Mouse (Mus musculus) cerebellum, adult 18-20 months (tissue): ENCODE data around the gene Dixdc1.

Source experiments
- DNase-seq, 2 experiments: peaks; one replicate each; pipeline ENCODE4 v3.0.0; 2021

Gene Dixdc1

DNA sequence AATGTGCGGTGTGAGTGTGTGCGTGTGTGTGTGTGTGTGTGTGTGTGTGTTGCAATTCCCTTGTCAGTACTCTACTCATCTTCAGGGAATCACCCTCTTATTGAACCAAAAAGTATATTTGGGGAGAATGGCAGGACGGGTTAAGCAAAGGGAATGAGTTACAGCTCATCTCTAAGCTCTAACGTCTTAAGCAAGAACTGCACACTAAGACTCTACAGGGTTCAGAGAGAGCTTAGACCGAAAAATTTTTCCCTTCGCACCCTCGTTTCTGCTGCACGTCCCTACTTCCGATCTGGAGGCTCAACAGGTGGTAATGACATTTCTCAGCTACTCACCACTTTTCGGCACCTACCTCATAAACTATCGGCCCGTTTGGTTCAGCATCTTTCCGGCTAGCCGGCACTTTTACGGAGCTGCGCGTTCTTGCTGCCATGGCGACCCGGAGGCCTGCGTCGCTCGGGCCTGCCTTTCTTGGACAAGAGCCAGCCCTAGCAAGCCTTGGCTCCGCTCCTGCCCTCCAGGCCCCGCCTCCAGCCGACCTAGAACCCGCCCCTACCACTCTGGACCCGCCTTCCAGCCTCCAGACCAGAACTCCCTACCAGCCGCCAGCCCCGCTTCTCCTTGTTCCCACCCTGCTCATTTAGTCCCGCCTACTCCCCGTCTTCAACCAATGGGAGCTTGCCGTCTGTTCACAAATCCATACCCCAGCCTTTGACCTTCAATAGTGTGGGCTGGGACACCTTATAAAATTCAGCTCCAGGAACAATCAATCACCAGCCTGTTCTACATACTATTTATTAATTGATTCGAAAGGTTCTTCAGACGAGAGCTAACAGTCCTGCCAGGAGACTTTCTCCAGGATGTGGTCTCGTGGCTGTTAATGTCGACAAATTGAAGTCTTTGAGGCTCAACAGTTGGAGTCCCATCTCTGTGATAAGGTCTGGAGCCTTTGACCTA lies at the start of gene Dixdc1:
TSS of gene Dixdc1 (minus strand) at position 604 of the 957 bp plus-strand sequence.
- DNase-seq: peak; percentile 82 to 84

DNA sequence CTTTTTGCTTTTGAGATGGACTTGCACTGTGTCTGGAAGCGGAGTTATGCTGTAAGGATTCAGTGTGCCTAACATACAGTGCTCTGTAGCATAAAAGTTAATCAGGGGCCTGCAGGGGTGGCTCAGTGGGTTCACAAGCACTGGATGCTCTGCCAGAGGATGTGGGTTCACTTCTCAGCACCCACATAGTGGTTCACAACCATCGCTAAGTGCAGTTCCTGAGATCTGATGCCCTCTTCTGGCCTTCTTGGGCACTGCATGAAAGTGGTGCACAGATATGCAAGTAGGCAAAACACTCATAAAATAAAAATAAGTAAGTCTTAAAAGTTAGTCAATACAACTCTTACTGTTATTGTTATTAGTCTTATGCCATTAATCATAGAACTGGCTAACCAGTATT lies 42.8 kb upstream of the Dixdc1 start:
- DNase-seq: peak in 1 of 2 experiments; percentile 24

DNA sequence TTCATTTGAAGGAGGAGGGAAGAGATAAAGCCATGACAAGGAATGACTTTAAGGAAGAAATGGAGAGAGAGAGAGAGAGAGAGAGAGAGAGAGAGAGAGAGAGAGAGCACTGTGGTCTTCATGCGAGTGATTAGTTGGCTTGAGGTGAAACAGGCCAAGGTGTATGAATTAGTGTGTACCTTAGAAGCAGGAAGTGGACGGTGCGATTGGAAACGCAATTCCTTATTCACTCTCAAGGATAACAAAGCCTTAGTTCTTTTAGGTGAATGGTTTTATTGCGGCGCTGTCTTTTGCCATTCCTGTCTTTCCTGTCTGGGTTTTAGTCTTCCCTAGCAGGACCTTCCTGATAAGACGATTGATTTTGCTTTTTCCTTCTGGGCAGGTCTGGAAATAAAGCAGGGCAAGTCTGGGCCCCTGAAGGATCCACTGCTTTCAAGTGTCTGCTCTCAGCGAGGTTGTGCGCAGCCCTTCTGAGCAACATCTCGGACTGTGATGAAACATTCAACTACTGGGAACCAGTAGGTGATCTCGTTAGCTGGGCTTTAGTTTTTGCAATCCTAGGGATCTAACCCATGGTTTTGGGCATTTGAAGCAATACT lies 36.9 kb upstream of the Dixdc1 start:
- DNase-seq: no peak

DNA sequence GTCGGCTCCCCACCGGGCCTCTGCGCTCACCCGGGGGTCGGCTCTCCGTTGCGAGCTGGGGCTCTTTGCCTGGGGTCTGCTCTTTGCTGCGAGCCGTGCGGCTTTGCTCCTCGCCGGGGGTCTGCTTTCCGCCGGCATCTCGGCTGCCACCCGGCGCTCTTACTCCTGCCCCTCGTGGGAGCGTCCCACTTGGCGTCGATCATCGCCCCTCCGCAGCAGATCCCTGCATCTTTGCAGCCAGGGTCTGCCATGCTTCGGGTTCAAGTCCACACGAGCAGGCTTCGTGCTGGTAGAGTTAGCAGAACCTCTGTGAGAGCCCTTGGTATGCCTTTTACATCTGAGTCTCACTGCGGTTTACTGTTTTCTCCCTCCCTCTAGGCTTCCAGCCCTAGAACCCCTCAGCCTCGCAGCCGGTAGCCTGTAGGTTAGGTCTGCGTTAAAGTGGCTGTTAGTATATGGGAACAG lies 36.4 kb upstream of the Dixdc1 start:
- no peak for DNase-seq

DNA sequence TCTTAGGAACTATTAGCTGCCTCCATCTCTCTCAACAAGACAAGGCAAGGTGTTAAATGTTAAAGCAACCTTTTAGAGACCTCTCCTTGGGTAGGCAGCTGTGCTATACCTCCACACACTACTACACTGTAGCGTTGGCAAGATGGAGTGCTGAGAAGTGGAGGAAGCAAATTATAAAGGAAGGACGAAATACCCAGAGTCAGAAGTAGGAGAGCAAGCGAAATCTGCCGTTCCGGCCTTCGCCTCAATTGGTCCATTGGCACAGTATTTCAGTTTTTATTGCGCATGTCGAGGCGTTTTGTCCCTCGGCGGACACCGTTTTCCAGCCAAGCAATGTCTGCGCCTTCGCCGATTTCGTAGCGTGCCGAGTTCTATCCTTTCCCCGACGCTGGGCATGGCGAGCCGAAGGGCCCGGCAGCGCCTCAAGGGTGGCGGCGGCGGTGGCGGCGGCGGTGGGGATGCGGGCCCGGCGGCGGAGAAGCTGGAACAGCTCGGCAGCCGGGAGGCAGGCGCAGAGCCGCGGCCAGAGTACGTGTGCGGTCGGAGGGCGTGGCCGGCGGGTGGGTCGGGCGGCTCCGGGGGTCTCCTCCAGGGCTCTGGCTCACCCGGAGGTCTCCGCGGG lies 35.8 kb upstream of the Dixdc1 start, which contains the start of the genes Alg9 and 1110032A03Rik:
TSS of gene Alg9 (plus strand) at position 29 of the 622 bp plus-strand sequence.
TSS of gene 1110032A03Rik (minus strand) at position 530 of the 622 bp plus-strand sequence.
- peak; percentile 86 to 92 for DNase-seq

DNA sequence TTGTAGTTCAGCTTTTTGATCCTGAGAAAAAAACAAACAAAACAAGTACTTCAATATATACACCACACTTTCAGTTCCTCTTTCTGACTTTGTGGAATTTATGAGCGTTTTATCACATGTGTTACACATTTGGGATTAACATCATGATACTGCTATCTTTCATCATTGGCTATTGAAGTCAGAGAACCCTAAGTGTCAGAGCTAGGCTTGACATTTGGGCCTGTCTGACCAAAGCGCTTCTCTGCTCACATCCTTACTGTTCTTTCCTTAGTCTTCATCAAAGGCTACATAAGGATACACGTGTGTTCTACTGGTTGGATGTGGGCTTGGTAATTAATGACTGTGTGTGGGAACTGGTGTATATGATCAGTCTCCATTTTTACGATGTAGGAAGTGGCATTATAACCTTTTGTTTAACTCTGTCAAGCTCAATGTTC lies 34.7 kb upstream of the Dixdc1 start:
- DNase-seq: no peak

DNA sequence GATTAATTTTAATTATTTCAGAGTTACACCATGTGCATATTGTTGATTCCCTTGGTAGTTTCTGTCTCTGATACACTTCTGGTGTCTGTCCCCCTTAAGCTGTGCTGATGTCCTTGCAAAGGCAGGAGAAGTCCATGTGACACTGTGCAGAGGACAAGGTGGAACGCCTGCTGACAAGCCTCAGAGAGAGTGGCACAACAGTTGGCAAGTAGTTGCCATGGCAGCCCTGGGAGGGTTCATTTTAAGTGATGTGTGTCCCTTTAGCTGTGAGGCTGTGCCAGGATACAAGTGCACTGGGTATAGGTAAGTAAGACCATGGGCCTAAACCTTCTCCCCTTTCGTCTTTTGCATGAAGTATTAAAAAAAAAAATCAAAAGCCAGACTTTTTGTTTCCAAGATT lies 30.7 kb upstream of the Dixdc1 start:
- no peak for DNase-seq

DNA sequence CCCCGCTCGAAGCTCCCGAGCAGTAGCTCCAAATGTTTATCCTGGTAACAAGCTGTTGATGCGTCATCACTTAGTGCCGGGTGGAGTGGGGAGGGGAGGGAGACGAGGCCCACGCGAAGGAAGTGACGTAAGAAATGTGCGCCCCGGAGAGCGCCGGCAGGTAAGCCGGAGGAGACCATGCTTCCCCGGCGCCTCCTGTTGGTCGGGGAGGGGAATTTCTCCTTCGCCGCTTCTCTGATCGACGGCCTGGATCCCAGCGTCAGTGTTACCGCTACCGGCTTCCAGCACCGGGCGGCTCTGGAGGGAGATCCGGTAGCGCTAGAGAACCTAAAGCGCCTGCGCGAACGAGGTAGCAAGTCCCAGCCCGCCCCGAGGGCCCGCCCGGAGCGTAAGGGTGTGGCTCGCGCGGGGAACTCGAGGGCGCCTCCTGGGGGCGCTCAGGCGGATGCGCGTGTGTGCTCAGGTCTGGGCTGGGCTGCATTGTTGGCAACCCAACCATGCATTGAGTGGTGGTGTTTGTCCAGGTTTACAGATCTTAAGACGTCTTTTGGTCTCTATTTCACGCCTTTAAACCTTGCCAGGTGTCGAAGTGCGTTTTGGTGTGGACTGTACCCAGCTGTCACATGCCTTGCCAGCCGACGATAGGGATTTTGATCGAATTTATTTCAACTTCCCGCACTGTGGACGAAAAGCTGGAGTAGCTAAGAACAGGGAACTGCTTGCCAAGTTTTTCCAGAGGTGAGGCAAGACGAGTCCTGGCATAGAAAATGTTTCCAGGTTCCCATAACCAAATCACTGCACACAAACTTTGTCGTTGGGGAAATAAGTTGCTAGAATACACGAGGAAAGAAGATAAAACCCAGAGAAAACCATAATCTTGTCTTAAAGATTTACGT lies 29.0 kb upstream of the Dixdc1 start, which contains the start of gene Fdxacb1:
TSS of gene Fdxacb1 (plus strand) at position 130 of the 896 bp plus-strand sequence.
- peak; percentile 99 for DNase-seq

DNA sequence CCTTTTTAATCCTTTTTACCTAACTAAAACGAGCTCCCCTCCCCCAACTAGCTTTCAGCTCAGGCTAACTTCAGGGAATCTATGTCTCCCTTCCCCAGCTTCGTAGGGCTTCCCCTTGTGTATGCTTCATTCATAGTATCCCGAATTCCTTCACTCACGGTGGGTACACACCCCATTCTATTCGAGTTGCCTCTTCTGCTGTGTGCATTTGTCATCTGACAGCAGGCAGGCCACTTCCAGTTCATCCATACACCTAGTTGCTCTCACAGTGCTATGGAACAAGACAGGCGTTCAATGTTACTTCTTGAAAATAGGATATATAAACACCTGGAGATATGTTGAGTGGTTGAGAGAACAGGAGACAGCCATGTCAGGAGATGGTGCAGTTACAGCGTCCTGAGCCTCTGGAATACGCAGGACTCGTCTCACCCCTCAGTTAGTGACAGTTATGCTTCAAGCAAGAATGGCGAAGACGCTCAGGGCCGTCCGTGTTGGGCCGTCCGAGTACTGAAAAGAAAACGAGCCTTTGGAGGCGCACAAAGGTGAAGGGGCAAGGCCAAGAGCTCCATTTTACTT lies 28.3 kb upstream of the Dixdc1 start:
- DNase-seq: no peak

DNA sequence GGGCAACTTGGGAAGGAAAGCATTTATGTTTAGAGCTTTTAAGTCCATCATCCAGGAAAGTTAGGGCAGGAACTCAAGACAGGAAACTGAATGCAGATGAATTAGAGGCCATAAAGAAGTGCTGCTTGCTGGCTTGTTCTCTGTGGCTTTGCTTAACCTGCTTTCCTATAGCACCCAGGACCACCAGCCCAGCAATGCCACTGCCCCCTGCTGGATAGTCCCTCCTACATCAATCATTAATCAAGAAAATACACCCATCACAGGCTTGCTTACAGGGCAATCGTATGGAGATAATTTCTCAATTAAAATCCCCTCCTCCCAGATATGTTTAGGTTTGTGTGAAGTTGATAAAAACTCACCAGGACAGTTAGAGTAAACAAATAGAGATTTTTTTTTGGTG lies 24.0 kb upstream of the Dixdc1 start:
- no peak for DNase-seq

DNA sequence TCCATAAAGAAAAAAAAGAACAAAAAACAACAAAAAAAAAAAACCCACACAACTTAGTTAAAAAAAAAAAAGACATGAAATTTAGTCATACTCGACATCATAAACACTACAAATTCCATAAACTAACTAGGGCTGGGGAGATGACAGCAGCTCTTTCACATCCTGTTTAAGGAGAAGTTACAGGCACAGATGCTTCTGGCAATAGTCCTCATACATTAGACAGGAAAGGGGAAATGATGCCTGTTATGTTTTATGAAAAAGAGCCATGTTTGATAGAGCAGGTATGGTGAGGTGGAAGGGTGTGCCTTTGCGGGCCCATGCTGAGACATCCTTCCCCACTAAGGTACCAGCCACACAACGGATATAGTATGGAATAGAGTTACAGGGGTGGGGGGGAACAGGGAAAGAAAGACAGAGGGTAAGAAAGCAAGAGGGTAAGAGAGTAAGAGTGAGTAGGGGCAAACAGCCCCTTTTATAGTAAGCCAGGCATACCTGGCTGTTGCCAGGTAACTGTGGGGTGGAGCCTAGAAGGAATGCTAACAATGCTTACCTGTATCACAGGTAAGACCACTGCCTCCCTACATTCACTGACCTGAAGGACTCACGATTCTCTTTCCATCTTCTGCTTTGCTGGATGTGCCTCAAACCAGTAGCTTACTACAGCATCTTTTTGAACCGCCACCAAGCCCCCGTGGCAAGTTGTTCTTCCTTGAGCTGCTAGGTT lies 22.4 kb upstream of the Dixdc1 start:
- no peak for DNase-seq

DNA sequence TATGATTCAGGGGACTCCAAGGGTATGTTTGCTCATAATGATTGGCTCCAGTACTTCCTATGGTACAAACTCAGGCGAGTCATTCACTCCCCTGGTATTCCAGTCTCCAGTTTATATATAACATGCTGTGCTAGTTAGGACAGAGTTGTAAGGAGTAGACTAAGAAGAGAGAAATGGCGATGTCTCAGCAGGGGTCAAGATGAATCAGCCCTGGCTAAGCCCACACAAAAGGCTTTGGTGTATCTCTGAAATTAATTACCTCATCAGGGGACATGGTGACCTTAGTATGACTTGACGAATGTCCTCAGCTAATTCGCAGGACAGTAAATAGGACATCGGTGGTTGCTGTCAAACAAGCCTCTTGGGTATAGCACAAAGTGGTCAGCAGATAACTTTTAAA lies 17.4 kb upstream of the Dixdc1 start:
- no peak for DNase-seq

DNA sequence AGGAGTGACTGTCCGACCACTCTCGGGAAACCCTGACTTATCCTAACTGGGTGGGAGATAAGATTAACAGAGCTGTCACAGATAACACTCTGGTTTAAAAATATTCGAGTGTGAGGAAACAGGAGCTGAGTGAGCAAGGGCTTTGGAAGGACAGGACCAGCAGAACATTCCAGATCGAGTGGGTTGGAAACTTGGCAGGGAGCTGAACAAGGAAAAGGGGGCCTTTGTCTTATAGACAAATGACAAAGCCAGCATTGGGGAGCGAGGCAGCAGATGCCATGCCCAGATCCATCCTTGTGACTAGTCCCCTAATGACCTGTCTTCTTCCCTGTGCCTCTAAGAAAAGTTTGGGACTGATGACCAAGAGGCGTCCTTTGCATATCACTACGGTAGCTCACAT lies 14.6 kb upstream of the Dixdc1 start:
- DNase-seq: no peak

DNA sequence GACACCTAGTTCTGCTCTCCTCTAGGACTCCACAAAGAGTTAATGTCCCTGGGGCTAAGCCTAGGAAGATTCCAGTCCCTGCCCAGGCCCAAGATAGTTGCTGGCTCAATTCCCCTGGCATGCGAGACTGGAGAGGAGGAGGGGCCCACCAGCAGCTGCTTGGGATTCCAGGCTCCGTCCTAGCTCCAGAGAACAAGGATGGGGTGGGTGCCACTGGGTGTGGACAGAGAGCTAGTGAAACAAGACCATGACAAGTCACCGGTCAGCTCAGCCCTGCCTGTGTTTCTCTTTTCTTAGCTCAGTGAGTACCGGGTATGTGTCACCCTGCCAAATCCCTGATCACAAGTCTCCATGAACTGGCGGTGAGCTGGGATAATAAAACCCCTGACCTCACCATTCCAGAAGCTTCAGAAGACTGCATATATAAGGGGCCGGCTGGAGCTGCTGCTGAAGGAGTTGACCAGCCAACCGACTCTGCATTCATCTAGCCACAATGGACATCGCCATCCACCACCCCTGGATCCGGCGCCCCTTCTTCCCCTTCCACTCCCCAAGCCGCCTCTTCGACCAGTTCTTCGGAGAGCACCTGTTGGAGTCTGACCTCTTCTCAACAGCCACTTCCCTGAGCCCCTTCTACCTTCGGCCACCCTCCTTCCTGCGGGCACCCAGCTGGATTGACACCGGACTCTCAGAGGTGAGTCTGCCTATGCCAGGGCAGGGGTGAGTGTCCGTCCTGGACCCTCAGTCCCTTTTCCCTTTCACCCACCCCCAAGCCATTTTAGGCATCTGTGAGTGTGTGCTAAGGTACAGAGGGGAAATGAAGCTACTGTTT lies 13.7 kb upstream of the Dixdc1 start:
- peak; percentile 69 to 76 for DNase-seq

DNA sequence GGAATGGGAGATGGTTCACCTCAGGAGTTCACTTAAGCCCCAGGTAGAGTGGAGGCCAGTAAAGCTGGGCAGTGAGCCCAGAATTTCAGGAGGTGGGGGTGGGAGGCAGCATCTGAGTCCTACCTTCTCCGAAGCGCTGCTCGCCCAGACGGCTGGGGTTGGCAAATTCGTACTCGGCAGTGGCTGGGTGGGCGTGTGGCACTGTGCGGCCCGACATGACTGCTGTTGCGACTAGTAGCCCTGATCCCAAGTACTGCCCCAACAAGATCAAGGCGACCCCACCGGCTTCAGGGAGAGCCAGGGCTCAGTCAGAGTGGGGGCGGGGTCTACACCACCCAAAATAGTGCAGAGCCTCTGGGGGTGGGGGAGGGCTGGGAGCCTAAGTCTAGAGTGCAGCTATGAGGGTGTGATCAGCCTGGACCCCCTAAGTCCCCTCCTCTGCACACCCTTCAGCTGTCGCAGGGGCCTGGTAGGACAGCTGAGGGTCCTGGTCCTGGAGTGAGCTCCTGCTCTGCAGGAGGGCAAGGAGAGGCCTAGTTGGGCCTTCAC lies 12.8 kb upstream of the Dixdc1 start, which contains the start of gene Hspb2:
TSS of gene Hspb2 (minus strand) at position 301 of the 549 bp plus-strand sequence.
- DNase-seq: no peak

DNA sequence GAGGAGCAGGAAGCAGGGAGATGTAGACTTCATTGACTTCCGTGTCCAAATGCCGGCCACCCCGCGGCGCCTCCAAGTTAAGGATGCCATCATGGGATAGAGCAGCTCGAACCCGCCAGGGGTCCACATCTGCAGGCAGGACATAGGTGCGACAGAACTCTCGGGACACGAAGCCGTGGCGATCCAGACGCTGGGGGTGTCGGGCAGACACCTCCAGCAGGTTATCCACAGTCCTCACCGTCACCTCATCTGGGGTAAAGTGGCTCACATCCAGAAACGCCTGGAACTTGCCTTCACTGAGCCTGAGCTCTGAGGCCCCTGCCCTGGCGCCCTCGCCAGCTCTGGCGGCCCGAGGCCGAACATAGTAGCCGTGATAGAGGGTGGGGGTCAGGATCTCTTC lies 12.0 kb upstream of the Dixdc1 start, which contains the start of gene Cryab:
TSS of gene Cryab (plus strand) at position 3 of the 400 bp plus-strand sequence.
- DNase-seq: no peak

DNA sequence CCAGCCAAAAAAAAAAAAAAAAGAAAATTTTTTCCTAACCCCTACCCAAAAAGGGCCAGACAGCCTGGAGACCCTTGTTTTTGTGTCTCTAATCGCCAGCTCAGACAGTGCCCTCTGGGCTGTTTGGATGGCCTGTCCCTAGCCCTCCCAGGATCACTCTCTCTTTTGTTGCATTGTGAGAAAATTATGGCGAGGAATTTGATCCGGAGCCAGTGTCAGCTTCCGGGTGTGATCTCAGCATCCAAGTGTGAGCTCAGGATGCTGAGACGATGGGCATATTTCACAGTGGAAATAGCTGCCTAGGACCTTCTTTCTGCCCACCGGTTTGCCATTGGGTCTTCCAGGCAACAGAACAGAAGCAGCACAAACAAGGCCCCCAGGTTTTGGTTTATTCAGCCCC lies 11.4 kb upstream of the Dixdc1 start:
- no peak for DNase-seq

DNA sequence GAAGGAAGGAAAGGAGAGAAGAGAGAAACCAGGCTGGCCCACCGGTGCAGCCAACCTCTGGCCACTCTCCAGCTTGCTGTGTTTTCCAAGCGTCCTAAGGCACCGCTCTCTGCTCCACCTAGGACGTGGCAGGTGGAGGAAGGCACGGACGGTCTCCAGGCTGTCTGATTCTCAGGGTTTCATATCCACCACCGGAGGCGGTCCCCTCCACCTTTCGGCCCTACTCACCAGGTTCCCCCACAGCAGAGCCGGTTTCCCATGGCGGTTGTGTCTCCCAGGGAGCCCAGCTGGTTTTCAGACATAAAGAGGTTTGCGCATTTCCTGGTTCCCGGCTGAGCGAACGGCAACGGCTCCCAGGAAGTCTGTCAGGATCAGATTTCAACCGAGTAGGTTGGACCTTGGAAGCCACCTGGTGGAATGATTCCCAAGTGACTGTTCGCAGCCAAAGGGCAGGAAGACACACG lies 6.9 kb upstream of the Dixdc1 start, which contains the start of gene 2310030G06Rik:
TSS of gene 2310030G06Rik (minus strand) at position 323 of the 464 bp plus-strand sequence.
- DNase-seq: peak; percentile 41 to 52

DNA sequence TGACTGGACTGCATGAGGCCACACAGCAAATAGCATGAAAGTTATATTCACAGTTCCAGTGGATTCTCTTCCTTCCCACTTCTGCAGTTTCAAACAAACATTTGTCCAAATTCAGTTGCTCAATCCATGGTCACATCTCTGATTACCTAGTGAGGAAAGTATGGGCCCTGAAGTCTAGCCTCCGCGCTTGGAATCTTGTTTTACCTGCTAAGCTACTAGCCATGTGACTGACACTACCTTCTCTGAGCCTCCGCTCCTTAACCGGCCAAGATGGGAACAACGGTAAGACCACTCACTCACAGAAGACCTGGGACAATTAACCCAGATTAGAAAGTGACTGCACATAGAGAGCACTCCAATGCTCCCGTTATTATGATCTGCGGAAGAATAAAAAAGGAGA lies 6.5 kb upstream of the Dixdc1 start:
- no peak for DNase-seq
